Comparison of ENCODE assay signal across 10 mouse cellular contexts in the genomic region with DNA sequence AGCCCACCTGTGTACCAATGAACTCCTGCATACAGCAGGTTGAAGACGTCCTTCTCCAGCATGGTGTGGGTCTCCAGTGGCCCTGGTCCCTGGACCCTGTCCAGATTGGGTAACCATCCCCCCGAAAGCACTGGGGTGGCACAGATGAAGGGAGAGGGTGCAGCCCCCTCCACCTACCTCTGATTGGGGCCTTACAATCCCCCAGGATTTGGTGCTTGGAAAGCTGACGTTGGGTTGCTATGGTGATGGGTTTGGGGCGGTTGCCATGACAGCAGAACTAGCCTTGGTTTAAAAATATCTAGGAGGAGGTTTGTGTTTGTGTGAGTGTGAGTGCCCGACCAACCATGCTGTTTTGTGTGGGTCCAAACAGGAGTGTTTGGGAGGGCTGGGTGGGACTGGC. TPM values are rescaled to one million over a fixed set of nuclear protein-coding genes. Genes with fewer than 3 reads are reported as not detected.
A peak's percentile ranks its signal among the peaks of the same experiment; 100 is the strongest.
DNase-seq lines count a peak whose midpoint lies in the region; ATAC-seq and TF ChIP-seq lines count a peak whose summit lies in the region.
"Had no signal": no experiment of that assay in that cellular context is flagged by ENCODE, and none has a peak within 500 bp of the region (broad histone marks: within the 10 kb centered on the region; RNA-seq: fewer than 3 reads in every experiment).

No protein-coding gene starts in this region.

- WGBS in forebrain, embryonic 13.5 days, result 24% methylated on average over 5 of the region's 5 CpGs
- WGBS in midbrain, embryonic 16.5 days, result 8% methylated on average over 5 of the region's 5 CpGs
- WGBS in lung, adult 2 months, result 55% methylated on average over 5 of the region's 5 CpGs

- H3K9ac ChIP-seq in forebrain, embryonic 13.5 days, result no peak overlapping the region
- H3K9ac ChIP-seq in midbrain, embryonic 16.5 days (ENCODE audit: low read depth, low read length), result peak overlapping the region; percentile 58
- H3K9ac ChIP-seq: heart, embryonic 13.5 days; liver, embryonic 13.5 days had no signal

- H3K4me1 ChIP-seq in forebrain, embryonic 13.5 days, result peaks cover 54% of the 10 kb centered on the region
- H3K4me1 ChIP-seq in midbrain, embryonic 16.5 days (ENCODE audit: control insufficient read depth, insufficient read depth, low read length), result peaks cover 51% of the 10 kb centered on the region
- no peaks in the 10 kb centered on the region for H3K4me1 ChIP-seq in lung, adult 2 months (ENCODE audit: control insufficient read depth, insufficient read depth, low read length)

- peak overlapping the region; percentile 90 for H3K27ac ChIP-seq in forebrain, embryonic 13.5 days
- peak overlapping the region; percentile 97 for H3K27ac ChIP-seq in midbrain, embryonic 16.5 days (ENCODE audit: low read length)
- H3K27ac ChIP-seq: heart, embryonic 13.5 days; liver, embryonic 13.5 days had no signal

- H3K4me2 ChIP-seq in forebrain, embryonic 13.5 days, result peak overlapping the region; percentile 46
- H3K4me2 ChIP-seq in midbrain, embryonic 16.5 days (ENCODE audit: low read length), result peak overlapping the region; percentile 59
- H3K4me2 ChIP-seq: heart, embryonic 13.5 days; liver, embryonic 13.5 days had no signal

- no peaks in the 10 kb centered on the region for H3K36me3 ChIP-seq in forebrain, embryonic 13.5 days (ENCODE audit: poor library complexity, severe bottlenecking)
- no peaks in the 10 kb centered on the region for H3K36me3 ChIP-seq in midbrain, embryonic 16.5 days (ENCODE audit: control insufficient read depth, insufficient read depth, low read length)
- H3K36me3 ChIP-seq: heart, embryonic 13.5 days; liver, embryonic 13.5 days had no signal

- TF ChIP-seq POLR2A in lung, adult 2 months (IDR thresholded peaks at IDR 0.05; ENCODE audit: borderline replicate concordance, extremely low read depth, low read depth, low read length), result no peak

- H3K27me3 ChIP-seq in forebrain, embryonic 13.5 days, result no peaks in the 10 kb centered on the region
- no peaks in the 10 kb centered on the region for H3K27me3 ChIP-seq in midbrain, embryonic 16.5 days (ENCODE audit: control insufficient read depth, insufficient read depth, low read depth, low read length)

- no peak for TF ChIP-seq CTCF in lung, adult 2 months (IDR thresholded peaks at IDR 0.05; ENCODE audit: insufficient read depth, low read length)

- H3K9me3 ChIP-seq in forebrain, embryonic 13.5 days (replicated peaks), result no peaks in the 10 kb centered on the region
- H3K9me3 ChIP-seq in midbrain, embryonic 16.5 days (replicated peaks; ENCODE audit: control insufficient read depth, low read length, poor library complexity, severe bottlenecking), result no peaks in the 10 kb centered on the region
- H3K9me3 ChIP-seq: heart, embryonic 13.5 days; liver, embryonic 13.5 days had no signal

- ATAC-seq in forebrain, embryonic 13.5 days, result peak; percentile 5; the same call in 1 of the 2 replicates
- peak; percentile 14 for ATAC-seq in midbrain, embryonic 16.5 days
- ATAC-seq in activated CD4-positive, CD25-positive, alpha-beta regulatory T cell, adult 4 months, result no peak

- H3K4me3 ChIP-seq in forebrain, embryonic 13.5 days, result no peak overlapping the region
- peak overlapping the region; percentile 18; the same call in 1 of the 2 replicates for H3K4me3 ChIP-seq in midbrain, embryonic 16.5 days (ENCODE audit: low read depth, low read length)
- H3K4me3 ChIP-seq in lung, adult 2 months (replicated peaks; ENCODE audit: extremely low read depth, low read depth, low read length), result no peak overlapping the region
- H3K4me3 ChIP-seq: heart, embryonic 13.5 days; liver, embryonic 13.5 days had no signal

- peak; percentile 96 for DNase-seq in brain, adult 2 months (ENCODE audit: low read depth, low spot score)
- DNase-seq in layer of hippocampus, adult 9-11 months, result peak; percentile 94
- no peak for DNase-seq in spleen, postnatal 10 days (ENCODE audit: low spot score in 2 of 2)
- no peak for DNase-seq in lung, adult 2 months
- no peak for DNase-seq in adrenal gland, adult (ENCODE audit: inconsistent age in 2 of 2, low spot score in 1 of 2)
- DNase-seq: liver, embryonic 13.5 days had no signal

RNA-seq across cellular contexts. Expression of a gene that starts 2.9 kb away (rescaled TPM):
- 12.3 and 13.7 TPM in 2 replicates for polyA plus RNA-seq in forebrain, embryonic 13.5 days (2015; fragmentation: Nextera tagmentation; extraction: Ambion mirVana)
- polyA plus RNA-seq in midbrain, embryonic 16.5 days (2015; fragmentation: Nextera tagmentation; extraction: Ambion mirVana), result 11.9 and 14.3 TPM in 2 replicates
- polyA plus RNA-seq in lung, adult 2 months (2012; rRNA removed), result 4.2 and 5.0 TPM in 2 replicates
- polyA plus RNA-seq in activated CD4-positive, CD25-positive, alpha-beta regulatory T cell, adult 4 months (2017; shearing (Covaris generic)), result not detected

RNA-seq across cellular contexts. Expression of a gene that starts 12.6 kb away (rescaled TPM):
- 25.6 and 27.9 TPM in 2 replicates for polyA plus RNA-seq in forebrain, embryonic 13.5 days (2015; fragmentation: Nextera tagmentation; extraction: Ambion mirVana)
- 24.7 and 31.2 TPM in 2 replicates for polyA plus RNA-seq in midbrain, embryonic 16.5 days (2015; fragmentation: Nextera tagmentation; extraction: Ambion mirVana)
- polyA plus RNA-seq in lung, adult 2 months (2012; rRNA removed), result 22.7 and 26.9 TPM in 2 replicates
- 1 to 10 TPM; 5.3 to 9.2 TPM for polyA plus RNA-seq in activated CD4-positive, CD25-positive, alpha-beta regulatory T cell, adult 4 months (2017; shearing (Covaris generic))

RNA-seq across cellular contexts. Expression of a gene that starts 51.7 kb away (rescaled TPM):
- polyA plus RNA-seq in forebrain, embryonic 13.5 days (2015; fragmentation: Nextera tagmentation; extraction: Ambion mirVana), result 7.4 and 8.2 TPM in 2 replicates
- 25.4 and 29.9 TPM in 2 replicates for polyA plus RNA-seq in midbrain, embryonic 16.5 days (2015; fragmentation: Nextera tagmentation; extraction: Ambion mirVana)
- 46.7 and 112 TPM in 2 replicates for polyA plus RNA-seq in lung, adult 2 months (2012; rRNA removed)
- polyA plus RNA-seq in activated CD4-positive, CD25-positive, alpha-beta regulatory T cell, adult 4 months (2017; shearing (Covaris generic)), result 100 to 1,000 TPM; 275 to 290 TPM

Comparison
In these comparisons a context has a peak if more than half of its experiments do, and no peak if none do; other contexts are left out.
1. DNase-seq: peak in brain, adult 2 months (single experiment) and layer of hippocampus, adult 9-11 months (single experiment); none in spleen, postnatal 10 days (0 of 2), lung, adult 2 months (single experiment) and adrenal gland, adult (0 of 2).